Mouse (Mus musculus) kidney, postnatal 36 days (tissue): ENCODE results near the gene Gm20517.
"Not testable (repeated sequence)": the region's sequence is repeated elsewhere in the genome, so short reads cannot be mapped to it uniquely, and the experiment has no call there.

Experiments used
- DNase-seq, 2 experiments: peaks; one replicate each; pipeline ENCODE4 v3.0.0; 2021 to 2022; ENCODE audit warnings: mixed read lengths in 2 of 2

Gene Gm20517

GRCm38 (mm10) chr17:47597261-47597660 is 14.1 kb upstream of the Gm20517 start:
- no peak for DNase-seq

- peak in 1 of 2 experiments; percentile 40 for DNase-seq
These were observed 13.4 kb upstream of the Gm20517 start for GRCm38 (mm10) chr17:47597838-47598579.

GRCm38 (mm10) chr17:47598580-47599304 is 12.6 kb upstream of the Gm20517 start:
- not testable (repeated sequence) for DNase-seq

- DNase-seq, result peak; percentile 36 to 42
These were observed 11.7 kb upstream of the Gm20517 start for GRCm38 (mm10) chr17:47599511-47600297.

GRCm38 (mm10) chr17:47600601-47601388 is 10.6 kb upstream of the Gm20517 start:
- DNase-seq, result no peak

- no peak for DNase-seq
These were observed 10.0 kb upstream of the Gm20517 start for GRCm38 (mm10) chr17:47601389-47601755.

GRCm38 (mm10) chr17:47602289-47602688 is 9.1 kb upstream of the Gm20517 start:
- DNase-seq, result no peak

GRCm38 (mm10) chr17:47606220-47606619 is 5.2 kb upstream of the Gm20517 start:
- DNase-seq, result peak in 1 of 2 experiments; percentile 67

GRCm38 (mm10) chr17:47609182-47609581 is 2.2 kb upstream of the Gm20517 start:
- DNase-seq, result no peak

- no peak for DNase-seq
These were observed 233 bp downstream of the Gm20517 start for GRCm38 (mm10) chr17:47611661-47611982.

- DNase-seq, result peak; percentile 33 to 79
These were observed 2.6 kb downstream of the Gm20517 start for GRCm38 (mm10) chr17:47614018-47614417.

- DNase-seq, result no peak
These were observed 4.7 kb downstream of the Gm20517 start for GRCm38 (mm10) chr17:47616119-47616518.

- no peak for DNase-seq
These were observed 5.3 kb downstream of the Gm20517 start for GRCm38 (mm10) chr17:47616652-47617051.

- no peak for DNase-seq
These were observed 6.4 kb downstream of the Gm20517 start for GRCm38 (mm10) chr17:47617605-47618307.

- no peak for DNase-seq
These were observed 7.3 kb downstream of the Gm20517 start for GRCm38 (mm10) chr17:47618556-47619311.

- DNase-seq, result no peak
These were observed 11.6 kb downstream of the Gm20517 start for GRCm38 (mm10) chr17:47622912-47623554.

- DNase-seq, result not testable (repeated sequence)
These were observed 13.2 kb downstream of the Gm20517 start for GRCm38 (mm10) chr17:47624572-47624971.

- DNase-seq, result no peak
These were observed 13.7 kb downstream of the Gm20517 start for GRCm38 (mm10) chr17:47625088-47625487.

GRCm38 (mm10) chr17:47626031-47626430 is 14.6 kb downstream of the Gm20517 start:
- no peak for DNase-seq

GRCm38 (mm10) chr17:47627791-47628190 is 16.4 kb downstream of the Gm20517 start:
- no peak for DNase-seq
